Mouse (Mus musculus): ENCODE measurements at regions not wholly inside any gene's neighbourhood (a gene's known extent, or its start where the extent isn't known, plus 50 kb on each side); places are given as distances from the start of the nearest gene placed in this dataset.

DNA sequence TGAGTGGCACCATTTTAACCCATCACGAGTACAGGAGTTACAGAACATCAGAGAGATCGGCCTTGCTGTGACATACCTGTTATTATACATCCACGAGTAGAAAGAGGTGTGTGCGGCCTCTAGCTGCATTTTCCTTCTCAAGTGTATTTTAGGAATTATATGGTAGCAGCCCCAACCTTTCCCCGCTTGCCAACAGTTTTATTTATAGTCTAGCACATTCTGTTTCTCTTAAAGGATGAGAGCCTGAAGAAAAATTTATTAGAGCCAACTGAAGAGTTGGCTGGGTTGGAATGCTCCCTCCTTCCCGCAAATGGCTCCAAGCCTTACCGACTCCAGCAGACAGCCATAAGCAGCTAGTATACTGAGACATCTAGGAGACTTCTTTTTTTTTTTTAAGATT is 67.0 kb upstream of the Frmd4b start:
- TF ChIP-seq CTCF (IDR thresholded peaks at IDR 0.05; ENCODE audit: low read depth): no peak
- TF ChIP-seq EP300 (optimal IDR thresholded peaks at IDR 0.05): no peak

DNA sequence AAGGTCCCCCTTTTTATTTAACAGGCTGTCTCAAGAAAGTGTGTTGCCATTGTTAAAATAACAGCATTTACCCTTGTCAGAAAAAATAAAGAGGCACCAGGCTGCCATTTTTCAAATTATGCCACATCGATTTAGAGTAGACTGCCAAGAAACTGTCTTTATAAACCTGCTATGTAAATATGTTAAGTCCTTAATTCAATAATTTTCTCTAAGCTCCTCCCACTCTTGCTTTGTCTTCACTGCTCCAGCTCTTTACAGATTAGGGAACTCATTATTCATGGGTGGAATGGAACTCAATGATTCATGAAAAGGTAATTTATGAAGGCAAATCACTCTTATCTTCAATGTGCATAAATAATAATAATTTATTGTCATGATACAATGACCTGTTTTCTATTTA is 64.9 kb upstream of the Frmd4b start:
- no peaks in the 10 kb centered on the region for H3K9me3 ChIP-seq (ENCODE audit: control insufficient read depth, low read length)
- H3K9ac ChIP-seq (ENCODE audit: low read length): no peak overlapping the region
- no peaks in the 10 kb centered on the region for H3K4me1 ChIP-seq (replicated peaks; ENCODE audit: control insufficient read depth, insufficient read depth)
- no peak overlapping the region for H3K4me2 ChIP-seq (replicated peaks; ENCODE audit: low read depth)
- ATAC-seq (ENCODE audit: low FRiP score, low TSS enrichment) (no peak), DNase-seq (ENCODE audit: low spot score) (no peak)
- TF ChIP-seq EP300 (optimal IDR thresholded peaks at IDR 0.05) (no peak), CTCF (IDR thresholded peaks at IDR 0.05; ENCODE audit: low read depth) (no peak)
- WGBS: 38% methylated on average over 1 of the region's 1 CpGs
- H3K27ac ChIP-seq (replicated peaks): no peak overlapping the region
- H3K36me3 ChIP-seq (ENCODE audit: control insufficient read depth, insufficient read depth, low read length): no peaks in the 10 kb centered on the region
- H3K4me3 ChIP-seq (ENCODE audit: low read depth, low read length): no peak overlapping the region
- no peaks in the 10 kb centered on the region for H3K27me3 ChIP-seq (ENCODE audit: control insufficient read depth, insufficient read depth, low read length)

More for the DNA sequence above, 67.0 kb upstream of the Frmd4b start:
- Histone ChIP-seq H3K27me3 (ENCODE audit: control insufficient read depth, insufficient read depth, low read length) (no peaks in the 10 kb centered on the region), H3K4me2 (replicated peaks; ENCODE audit: low read depth) (no peak overlapping the region), H3K4me3 (ENCODE audit: low read depth, low read length) (no peak overlapping the region), H3K9ac (ENCODE audit: low read length) (no peak overlapping the region), H3K4me1 (replicated peaks; ENCODE audit: control insufficient read depth, insufficient read depth) (no peaks in the 10 kb centered on the region), H3K36me3 (ENCODE audit: control insufficient read depth, insufficient read depth, low read length) (no peaks in the 10 kb centered on the region), H3K27ac (replicated peaks) (no peak overlapping the region), H3K9me3 (ENCODE audit: control insufficient read depth, low read length) (no peaks in the 10 kb centered on the region)
- ATAC-seq (ENCODE audit: low FRiP score, low TSS enrichment): no peak
- no peak for DNase-seq (ENCODE audit: low spot score)
- 67% methylated on average over 7 of the region's 7 CpGs for WGBS

DNA sequence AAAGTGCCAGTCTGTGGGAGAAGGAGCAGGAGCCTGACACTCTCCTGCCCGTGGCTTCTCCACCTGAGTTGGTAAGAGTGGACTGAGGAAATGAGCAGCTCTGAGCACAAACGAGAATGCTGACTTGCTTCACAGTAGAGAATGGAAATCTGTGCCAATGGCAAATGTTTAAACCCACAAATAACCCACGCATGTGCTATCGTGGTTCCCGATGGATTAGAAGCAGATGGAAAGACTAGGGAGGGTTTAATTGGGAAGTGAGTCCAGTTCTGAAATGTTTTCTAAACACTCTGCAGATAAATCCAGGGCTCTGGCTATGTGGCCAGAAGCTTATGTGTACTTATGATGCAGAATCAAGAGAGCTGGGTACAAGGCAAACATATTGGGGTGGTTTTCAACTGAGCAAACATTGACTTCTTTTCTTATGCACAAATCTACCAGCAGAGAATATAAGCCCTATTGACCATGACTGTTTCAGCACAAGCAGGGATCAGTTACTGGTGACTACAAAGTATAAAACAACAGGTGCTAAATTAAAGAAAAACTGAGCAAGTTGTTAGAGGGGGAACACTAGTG is 57.9 kb upstream of the Frmd4b start:
- H3K9me3 ChIP-seq (ENCODE audit: control insufficient read depth, low read length): no peaks in the 10 kb centered on the region
- no peaks in the 10 kb centered on the region for H3K27me3 ChIP-seq (ENCODE audit: control insufficient read depth, insufficient read depth, low read length)
- ATAC-seq (ENCODE audit: low FRiP score, low TSS enrichment): peak; percentile 83
- H3K4me2 ChIP-seq (replicated peaks; ENCODE audit: low read depth): no peak overlapping the region
- H3K4me3 ChIP-seq (ENCODE audit: low read depth, low read length): no peak overlapping the region
- H3K27ac ChIP-seq (replicated peaks): peak overlapping the region; percentile 65
- no peaks in the 10 kb centered on the region for H3K4me1 ChIP-seq (replicated peaks; ENCODE audit: control insufficient read depth, insufficient read depth)
- TF ChIP-seq CTCF (IDR thresholded peaks at IDR 0.05; ENCODE audit: low read depth): no peak
- TF ChIP-seq EP300 (optimal IDR thresholded peaks at IDR 0.05): no peak
- H3K9ac ChIP-seq (ENCODE audit: low read length): no peak overlapping the region
- no peaks in the 10 kb centered on the region for H3K36me3 ChIP-seq (ENCODE audit: control insufficient read depth, insufficient read depth, low read length)
- peak; percentile 38 for DNase-seq (ENCODE audit: low spot score)
- WGBS: 42% methylated on average over 5 of the region's 5 CpGs

DNA sequence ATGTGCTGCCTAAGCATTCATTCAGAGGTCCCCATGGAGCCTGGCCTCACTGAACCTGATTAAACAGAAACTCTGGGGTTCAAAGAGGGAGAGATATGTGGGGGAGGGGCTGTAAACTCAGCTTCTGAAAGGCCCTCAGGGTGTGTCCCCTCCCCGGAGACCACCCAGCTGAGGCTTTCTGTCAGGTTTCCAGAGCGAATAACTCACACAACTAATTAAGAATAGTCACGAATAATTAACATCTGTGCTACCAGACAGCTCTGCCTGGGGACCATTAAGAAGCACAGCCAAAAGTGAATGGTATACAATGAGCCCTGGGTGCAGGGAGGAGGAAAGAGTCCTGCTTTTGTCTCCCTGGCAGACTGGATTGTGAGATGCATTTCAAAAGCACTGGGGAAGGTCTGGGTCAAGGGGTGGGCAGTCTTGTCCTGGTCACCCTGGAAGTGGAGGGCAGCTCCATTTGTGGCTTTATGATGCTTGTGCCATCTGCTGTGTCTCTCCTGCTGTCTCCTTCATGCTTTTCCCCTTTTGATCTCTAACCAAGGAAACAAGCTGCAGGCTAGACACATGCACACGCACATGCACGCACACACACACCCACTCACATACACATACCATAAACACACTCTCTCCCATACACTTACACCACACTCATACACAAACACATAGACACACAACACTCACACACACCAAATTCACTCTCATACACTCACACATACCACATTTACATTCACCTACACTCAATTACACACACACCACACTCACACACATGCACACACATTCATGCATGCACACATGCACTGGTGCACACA is 49.7 kb upstream of the Frmd4b start:
- no peak for TF ChIP-seq EP300 (optimal IDR thresholded peaks at IDR 0.05)
- no peak for TF ChIP-seq CTCF (IDR thresholded peaks at IDR 0.05; ENCODE audit: low read depth)
- 40% methylated on average over 5 of the region's 5 CpGs for whole genome bisulfite sequencing
- ATAC-seq (ENCODE audit: low FRiP score, low TSS enrichment): no peak

More for the DNA sequence above, 49.7 kb upstream of the Frmd4b start:
- no peak overlapping the region for H3K4me3 ChIP-seq (ENCODE audit: low read depth, low read length)
- no peaks in the 10 kb centered on the region for H3K27me3 ChIP-seq (ENCODE audit: control insufficient read depth, insufficient read depth, low read length)
- H3K9me3 ChIP-seq (ENCODE audit: control insufficient read depth, low read length): no peaks in the 10 kb centered on the region
- no peak overlapping the region for H3K4me2 ChIP-seq (replicated peaks; ENCODE audit: low read depth)
- H3K4me1 ChIP-seq (replicated peaks; ENCODE audit: control insufficient read depth, insufficient read depth): no peaks in the 10 kb centered on the region
- no peaks in the 10 kb centered on the region for H3K36me3 ChIP-seq (ENCODE audit: control insufficient read depth, insufficient read depth, low read length)
- DNase-seq (ENCODE audit: low spot score): no peak
- H3K9ac ChIP-seq (ENCODE audit: low read length): no peak overlapping the region
- no peak overlapping the region for H3K27ac ChIP-seq (replicated peaks)
